Mouse (Mus musculus): ENCODE data around the gene Cdk1.
"Not testable (repeated sequence)": the region's sequence is repeated elsewhere in the genome, so short reads cannot be mapped to it uniquely, and the experiment has no call there.

- TF ChIP-seq USF2 (conservative IDR thresholded peaks at IDR 0.05; ENCODE audit: low read depth, low read length); BHLHE40 (IDR thresholded peaks at IDR 0.05; ENCODE audit: low read depth, low read length); EP300 (IDR thresholded peaks at IDR 0.05; ENCODE audit: low read length); CHD2 (IDR thresholded peaks at IDR 0.05; ENCODE audit: low read length); CTCF (conservative IDR thresholded peaks at IDR 0.05 in 1 of 2, IDR thresholded peaks at IDR 0.05 in 1 of 2; ENCODE audit: low read depth in 2 of 2, low read length in 2 of 2): not testable (repeated sequence)
Observed at GRCm38 (mm10) chr10:69353086-69353479, 345 bp upstream of the Cdk1 start.
